Mouse (Mus musculus) small intestine, adult 2 months (tissue): ENCODE measurements at regions not wholly inside any gene's neighbourhood (a gene's known extent, or its start where the extent isn't known, plus 50 kb on each side); places are given as distances from the start of the nearest gene placed in this dataset.

Experiments
- H3K27ac ChIP-seq: fragments of 200-500 bp; 2 replicates; pipeline ENCODE4 v1.5.1; 2012; ENCODE audit warnings: low read depth, low read length, control low read depth, inconsistent platforms; ENCODE audit not compliant: insufficient read depth
- H3K27me3 ChIP-seq: fragments of 200-500 bp; 2 replicates; pipeline ENCODE4 v1.6.1; 2012; ENCODE audit warnings: mild to moderate bottlenecking, moderate library complexity, low read length, inconsistent platforms; ENCODE audit not compliant: control insufficient read depth, insufficient read depth
- H3K36me3 ChIP-seq: fragments of 200-500 bp; 2 replicates; pipeline ENCODE4 v1.6.1; 2012; ENCODE audit warnings: mild to moderate bottlenecking, low read length, control low read depth, inconsistent platforms; ENCODE audit not compliant: control insufficient read depth, insufficient read depth
- H3K4me1 ChIP-seq: fragments of 200-500 bp; 2 replicates; pipeline ENCODE4 v1.6.1; 2012; ENCODE audit warnings: low read length, inconsistent platforms, mixed read lengths; ENCODE audit not compliant: control insufficient read depth, insufficient read depth, insufficient read length
- H3K4me3 ChIP-seq: fragments of 200-500 bp; 2 replicates; pipeline ENCODE4 v1.5.1; 2012; ENCODE audit warnings: low read depth, mild to moderate bottlenecking, control low read depth, inconsistent platforms, low read length, moderate library complexity
- CTCF ChIP-seq: fragments of 200-500 bp; IDR thresholded peaks from 2 replicates; pipeline ENCODE4 v1.5.1; 2012; ENCODE audit warnings: low read depth, mild to moderate bottlenecking, control low read depth, inconsistent platforms, low read length, moderate library complexity, mixed read lengths; ENCODE audit not compliant: insufficient replicate concordance, insufficient read length; ENCODE audit errors: extremely low read depth
- POLR2A ChIP-seq: fragments of 200-500 bp; IDR thresholded peaks from 2 replicates; pipeline ENCODE4 v1.6.1; 2012; ENCODE audit warnings: low read depth, mild to moderate bottlenecking, control low read depth, inconsistent platforms, low read length, moderate library complexity
- WGBS: fragments of 180-500 bp; shearing (Covaris S2); methylation state at CpG from one replicate; pipeline ENCODE4 v1.1.7; 2018; 5-methylcytosine and 5-hydroxymethylcytosine counted together

GRCm38 (mm10) chr19:14314301-14314700, 283.6 kb downstream of the Tle4 start:
- H3K36me3 ChIP-seq: no peaks in the 10 kb centered on the region
- 82% methylated on average over 7 of the region's 7 CpGs for WGBS
- H3K27me3 ChIP-seq: no peaks in the 10 kb centered on the region
- H3K4me1 ChIP-seq: no peaks in the 10 kb centered on the region
- TF ChIP-seq POLR2A (no peak), CTCF (no peak)
- H3K27ac ChIP-seq: no peak overlapping the region
- H3K4me3 ChIP-seq: no peak overlapping the region

GRCm38 (mm10) chr19:14319677-14320191, 278.1 kb downstream of the Tle4 start:
- Histone ChIP-seq H3K4me1 (no peaks in the 10 kb centered on the region), H3K27ac (no peak overlapping the region), H3K27me3 (no peaks in the 10 kb centered on the region), H3K4me3 (no peak overlapping the region), H3K36me3 (no peaks in the 10 kb centered on the region)
- WGBS: 76% methylated on average over 3 of the region's 3 CpGs
- no peak for TF ChIP-seq CTCF

GRCm38 (mm10) chr19:14325353-14326052, 272.3 kb downstream of the Tle4 start:
- H3K27ac ChIP-seq: no peak overlapping the region
- H3K36me3 ChIP-seq: no peaks in the 10 kb centered on the region
- WGBS: 81% methylated on average over 9 of the region's 9 CpGs
- H3K4me1 ChIP-seq: no peaks in the 10 kb centered on the region
- no peak overlapping the region for H3K4me3 ChIP-seq
- TF ChIP-seq POLR2A: no peak
- TF ChIP-seq CTCF: no peak
- no peaks in the 10 kb centered on the region for H3K27me3 ChIP-seq

GRCm38 (mm10) chr19:14333041-14334012, 264.5 kb downstream of the Tle4 start:
- Histone ChIP-seq H3K27ac (no peak overlapping the region), H3K36me3 (no peaks in the 10 kb centered on the region), H3K4me1 (no peaks in the 10 kb centered on the region), H3K27me3 (no peaks in the 10 kb centered on the region), H3K4me3 (no peak overlapping the region)
- no peak for TF ChIP-seq CTCF
- TF ChIP-seq POLR2A: no peak
- WGBS: 36% methylated on average over 6 of the region's 6 CpGs

GRCm38 (mm10) chr19:14337025-14337424, 260.8 kb downstream of the Tle4 start:
- H3K36me3 ChIP-seq: no peaks in the 10 kb centered on the region
- H3K4me3 ChIP-seq: no peak overlapping the region
- TF ChIP-seq CTCF (no peak), POLR2A (no peak)
- no peaks in the 10 kb centered on the region for H3K4me1 ChIP-seq
- no peaks in the 10 kb centered on the region for H3K27me3 ChIP-seq
- no peak overlapping the region for H3K27ac ChIP-seq
- WGBS: 55% methylated on average over 5 of the region's 5 CpGs

- Histone ChIP-seq H3K36me3 (no peaks in the 10 kb centered on the region), H3K27ac (no peak overlapping the region), H3K4me3 (no peak overlapping the region), H3K4me1 (no peaks in the 10 kb centered on the region), H3K27me3 (no peaks in the 10 kb centered on the region)
- 70% methylated on average over 2 of the region's 2 CpGs for WGBS
- no peak for TF ChIP-seq CTCF
- TF ChIP-seq POLR2A: no peak
Observed at GRCm38 (mm10) chr19:14340759-14341158, 257.1 kb downstream of the Tle4 start.

GRCm38 (mm10) chr19:14343890-14344289, 254.0 kb downstream of the Tle4 start:
- H3K36me3 ChIP-seq: no peaks in the 10 kb centered on the region
- H3K4me3 ChIP-seq: no peak overlapping the region
- no peak for TF ChIP-seq CTCF
- TF ChIP-seq POLR2A: no peak
- no peak overlapping the region for H3K27ac ChIP-seq
- H3K4me1 ChIP-seq: no peaks in the 10 kb centered on the region
- WGBS: 74% methylated on average over 5 of the region's 5 CpGs
- no peaks in the 10 kb centered on the region for H3K27me3 ChIP-seq
